Mouse (Mus musculus) cerebellum, adult 8-10 months (tissue): ENCODE results near the gene Paics.
A peak's percentile ranks its signal among the peaks of the same experiment; 100 is the strongest.

Experiments used
- DNase-seq: peaks from one replicate; pipeline ENCODE4 v3.0.0; 2022

Gene Paics

GRCm38 (mm10) chr5:77015544-77016482 lies 64.7 kb downstream of the Paics start, which contains the start of gene Thegl:
Thegl (plus strand) TSS chr5:77016023.
- DNase-seq: peak; percentile 53
